Mouse (Mus musculus) intestine, embryonic 14.5 days (tissue): Measurements from ENCODE around the gene Wrap73. TPM values are rescaled to one million over a fixed set of nuclear protein-coding genes. Genes with fewer than 3 reads are reported as not detected.

Experiments used
- polyA plus RNA-seq: library from polyadenylated mRNA; unstranded; fragments of >200 nt; fragmentation: Nextera tagmentation; extraction: Ambion mirVana; gene quantifications from 2 replicates; pipeline ENCODE4 v1.2.1, GENCODE M21; 2014

The Wrap73 gene
- polyA plus RNA-seq, 1 experiment from 2014 or later, result 32.7 TPM

Other genes with a start within 250 kb of the Wrap73 start
- gene A430005L14Rik, start 185.1 kb upstream of the Wrap73 start, polyA plus RNA-seq, result 74.0 and 76.1 TPM in 2 replicates
- gene Dffb, start 167.2 kb upstream of the Wrap73 start, polyA plus RNA-seq, result 12.1 and 15.1 TPM in 2 replicates
- gene Cep104, start 167.2 kb upstream of the Wrap73 start, polyA plus RNA-seq, result 13.9 and 14.8 TPM in 2 replicates
- 14.2 and 14.9 TPM in 2 replicates for gene Lrrc47, start 130.6 kb upstream of the Wrap73 start, polyA plus RNA-seq
- 102 and 112 TPM in 2 replicates for gene Smim1, start 116.1 kb upstream of the Wrap73 start, polyA plus RNA-seq
- gene Ccdc27, start 99.7 kb upstream of the Wrap73 start, polyA plus RNA-seq, result not detected in 2 replicates
- gene Trp73, start 2.2 kb upstream of the Wrap73 start, polyA plus RNA-seq, result 0.19 and 0.20 TPM in 2 replicates
- 125 and 133 TPM in 2 replicates for gene Tprgl, start 18.3 kb downstream of the Wrap73 start, polyA plus RNA-seq
- gene Megf6, start 28.4 kb downstream of the Wrap73 start, polyA plus RNA-seq, result 16.1 and 17.1 TPM in 2 replicates
- 36.7 and 38.6 TPM in 2 replicates for gene Arhgef16, start 159.3 kb downstream of the Wrap73 start, polyA plus RNA-seq
- 0.22 TPM in 1 of 2 replicates, not detected in the other for gene B230104I21Rik, start 193.8 kb downstream of the Wrap73 start, polyA plus RNA-seq